Mouse (Mus musculus) right cerebral cortex, postnatal 10 days (tissue): Measurements from ENCODE around the gene Sirt6.

Experiments used
- DNase-seq, 2 experiments: peaks; one replicate each; pipeline ENCODE4 v3.0.0; 2021; ENCODE audit warnings: low spot score in 2 of 2

Gene Sirt6

GRCm38 (mm10) chr10:81626994-81627835 lies at the start of gene Sirt6:
Gene Sirt6, minus strand, starts transcription at chr10:81627797.
- DNase-seq = peak; percentile 96

GRCm38 (mm10) chr10:81656174-81656573 lies 28.6 kb upstream of the Sirt6 start:
- no peak for DNase-seq

GRCm38 (mm10) chr10:81655178-81655577 lies 27.6 kb upstream of the Sirt6 start:
- DNase-seq = peak in 1 of 2 experiments; percentile 18

- peak; percentile 92 to 93 for DNase-seq
Observed at GRCm38 (mm10) chr10:81648803-81649775, 21.5 kb upstream of the Sirt6 start, which contains the start of gene Gm10778. Gene Gm10778, plus strand, starts transcription at chr10:81649059.

GRCm38 (mm10) chr10:81646015-81646555 lies 18.5 kb upstream of the Sirt6 start:
- DNase-seq = peak; percentile 34 to 48

GRCm38 (mm10) chr10:81645391-81645790 lies 17.8 kb upstream of the Sirt6 start:
- DNase-seq = no peak

- peak; percentile 31 to 42 for DNase-seq
Observed at GRCm38 (mm10) chr10:81644716-81645115, 17.1 kb upstream of the Sirt6 start.

GRCm38 (mm10) chr10:81644162-81644561 lies 16.6 kb upstream of the Sirt6 start:
- DNase-seq = no peak

- peak; percentile 97 for DNase-seq
Observed at GRCm38 (mm10) chr10:81643449-81644055, 16.0 kb upstream of the Sirt6 start.

GRCm38 (mm10) chr10:81642648-81643448 lies 15.3 kb upstream of the Sirt6 start:
- peak in 1 of 2 experiments; percentile 26 for DNase-seq

- peak; percentile 59 to 69 for DNase-seq
Observed at GRCm38 (mm10) chr10:81641978-81642647, 14.5 kb upstream of the Sirt6 start.

GRCm38 (mm10) chr10:81641566-81641965 lies 14.0 kb upstream of the Sirt6 start:
- DNase-seq = peak; percentile 21 to 36

GRCm38 (mm10) chr10:81640825-81641224 lies 13.2 kb upstream of the Sirt6 start:
- peak; percentile 24 to 31 for DNase-seq

- peak; percentile 19 to 32 for DNase-seq
Observed at GRCm38 (mm10) chr10:81638101-81638500, 10.5 kb upstream of the Sirt6 start.

- peak in 1 of 2 experiments; percentile 16 for DNase-seq
Observed at GRCm38 (mm10) chr10:81636338-81636737, 8.7 kb upstream of the Sirt6 start.

- DNase-seq = peak; percentile 91 to 93
Observed at GRCm38 (mm10) chr10:81633253-81634099, 5.9 kb upstream of the Sirt6 start.

- peak in 1 of 2 experiments; percentile 49 for DNase-seq
Observed at GRCm38 (mm10) chr10:81628390-81628789, 793 bp upstream of the Sirt6 start, which contains the start of gene Ankrd24. Gene Ankrd24, plus strand, starts transcription at chr10:81628540.

GRCm38 (mm10) chr10:81627836-81628220 lies 231 bp upstream of the Sirt6 start:
- peak; percentile 59 to 65 for DNase-seq
